Mouse (Mus musculus) naive thymus-derived CD4-positive, alpha-beta T cell, adult 2 months (primary cell): Measurements from ENCODE around the gene Tmem200a.

Source experiments
- DNase-seq: peaks from one replicate; pipeline ENCODE4 v3.0.0-alpha.2; 2011; ENCODE audit warnings: low read depth

The Tmem200a gene

DNA sequence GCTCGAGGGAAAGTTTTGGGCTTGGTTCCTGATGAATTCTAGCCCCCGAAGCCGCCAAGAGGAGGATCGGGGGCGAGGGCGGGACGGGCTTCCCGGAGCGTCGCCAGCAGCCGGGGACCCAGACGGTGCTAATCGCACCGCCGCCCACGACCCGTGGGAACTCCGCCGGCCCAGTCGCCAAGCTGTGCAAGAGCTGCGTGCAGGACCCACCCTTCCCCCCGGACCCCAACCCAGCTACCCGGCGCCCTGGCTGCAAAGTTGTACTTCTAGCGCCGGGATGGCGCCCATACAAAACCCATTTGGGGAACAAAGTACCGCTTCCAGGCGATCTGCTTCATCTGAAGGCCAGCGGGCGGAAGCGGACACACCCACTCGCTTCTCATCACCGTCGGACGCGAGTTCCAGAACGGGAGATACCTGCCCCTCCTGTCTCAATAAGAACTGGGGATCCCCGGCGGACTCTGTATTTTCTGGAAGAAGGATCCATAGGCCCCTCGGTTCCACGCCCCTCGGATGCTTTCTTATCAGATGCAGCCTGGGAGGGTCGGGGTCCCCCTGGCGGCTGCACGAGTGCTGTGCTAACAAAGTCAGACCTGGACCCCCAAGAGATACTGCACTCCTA, at the start of gene Tmem200a:
Gene Tmem200a (minus strand): TSS at position 532 of the 622 bp plus-strand sequence.
- no peak for DNase-seq

DNA sequence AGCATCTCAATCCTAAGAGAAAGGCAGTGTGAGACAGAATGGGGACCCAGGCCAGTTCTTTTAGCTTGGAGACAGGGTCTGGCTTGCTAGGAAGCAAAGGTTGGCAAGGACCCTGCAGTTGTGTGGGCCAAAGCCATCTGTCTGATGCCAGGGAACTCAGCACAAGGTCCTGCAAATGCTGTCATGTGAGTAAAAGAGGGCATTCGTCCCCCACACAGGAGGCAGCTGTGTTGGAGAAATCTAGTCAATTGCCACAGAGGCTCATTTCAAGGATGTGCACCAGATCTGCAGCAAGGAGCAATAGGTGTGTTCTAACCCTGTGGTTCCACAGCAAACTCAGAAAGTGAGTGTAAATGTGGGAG, 41.0 kb upstream of the Tmem200a start:
- no peak for DNase-seq

DNA sequence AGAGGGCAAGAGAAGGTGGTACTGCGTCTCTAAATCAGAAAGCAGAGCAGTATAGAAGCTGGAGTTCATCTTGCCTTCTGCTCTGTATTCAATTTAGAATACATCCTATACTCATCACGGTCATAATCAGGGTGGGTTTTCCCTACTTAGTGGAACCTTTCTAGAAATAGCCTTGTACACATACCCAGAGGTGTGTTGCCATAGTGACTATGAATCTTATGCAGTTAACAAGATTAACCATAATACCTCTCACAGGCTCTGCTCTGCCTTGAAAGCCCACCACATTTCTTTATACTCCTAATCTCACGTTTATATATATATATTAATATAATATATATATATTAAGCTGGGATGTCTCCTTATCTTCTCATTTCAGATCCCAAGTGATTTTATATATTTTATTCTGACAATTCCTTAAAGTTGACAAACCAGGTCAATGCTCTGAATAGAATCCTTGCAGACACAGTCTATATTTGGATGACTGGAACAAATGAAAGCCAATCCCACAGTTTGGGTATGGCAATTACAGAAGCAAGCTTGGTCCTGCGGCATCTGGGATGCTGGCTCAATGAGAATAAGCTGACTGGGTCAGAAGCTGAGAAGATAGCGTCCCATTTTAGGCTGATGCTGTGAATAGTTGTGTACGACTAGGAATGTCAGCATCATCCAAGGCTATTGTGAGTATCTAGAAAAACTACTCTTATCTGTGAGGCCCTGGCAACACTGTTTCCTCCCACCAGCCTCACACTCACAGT, 40.4 kb upstream of the Tmem200a start:
- no peak for DNase-seq

DNA sequence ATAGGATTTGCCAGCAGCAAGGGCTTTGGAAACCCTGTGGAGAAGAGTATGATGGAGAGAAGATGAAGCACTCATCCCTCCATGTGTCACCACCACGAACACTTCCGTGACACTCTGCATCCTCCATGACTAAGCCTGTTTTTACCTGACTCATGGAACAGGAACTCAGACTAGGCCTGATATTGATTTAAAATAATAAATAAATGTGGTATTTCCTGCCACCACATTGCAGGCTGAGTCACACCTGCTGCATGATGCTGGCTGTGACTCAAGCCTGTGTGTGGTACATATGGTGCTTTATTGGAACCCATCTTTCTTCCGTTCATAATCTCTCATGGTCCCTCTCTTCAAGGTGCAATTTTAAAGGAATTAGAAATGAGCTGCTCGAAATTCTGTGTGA, 35.6 kb upstream of the Tmem200a start:
- DNase-seq: no peak

DNA sequence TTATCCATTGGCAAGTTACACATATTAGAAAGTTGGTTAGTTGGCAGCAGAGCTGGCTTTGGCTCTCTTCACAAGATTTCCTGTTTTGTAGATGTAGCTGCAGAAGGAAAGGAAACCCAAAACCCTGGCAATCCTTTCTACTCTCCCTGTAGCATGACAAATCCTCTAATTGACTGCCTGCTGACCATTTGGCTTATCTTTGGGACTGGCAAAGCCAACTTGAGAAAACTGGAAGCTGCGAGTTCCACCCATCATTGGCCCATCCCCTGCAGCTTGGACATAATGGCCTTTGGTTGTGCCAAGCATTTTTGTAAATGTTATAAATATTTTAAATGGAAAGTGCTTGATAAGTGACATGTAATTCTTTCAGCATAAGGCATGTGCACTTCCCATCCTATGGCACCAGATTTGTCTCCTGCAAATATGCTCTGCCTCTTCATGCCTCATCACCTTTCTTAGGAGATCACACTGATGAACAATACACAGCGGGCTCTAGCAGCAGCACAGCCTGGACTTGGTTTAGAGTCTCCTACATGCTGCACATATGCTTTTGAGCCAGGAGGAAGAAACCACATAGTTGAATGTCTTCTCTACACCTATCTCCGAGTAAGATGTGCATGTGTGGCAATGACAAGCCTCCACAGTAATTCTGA, 24.6 kb upstream of the Tmem200a start:
- no peak for DNase-seq

DNA sequence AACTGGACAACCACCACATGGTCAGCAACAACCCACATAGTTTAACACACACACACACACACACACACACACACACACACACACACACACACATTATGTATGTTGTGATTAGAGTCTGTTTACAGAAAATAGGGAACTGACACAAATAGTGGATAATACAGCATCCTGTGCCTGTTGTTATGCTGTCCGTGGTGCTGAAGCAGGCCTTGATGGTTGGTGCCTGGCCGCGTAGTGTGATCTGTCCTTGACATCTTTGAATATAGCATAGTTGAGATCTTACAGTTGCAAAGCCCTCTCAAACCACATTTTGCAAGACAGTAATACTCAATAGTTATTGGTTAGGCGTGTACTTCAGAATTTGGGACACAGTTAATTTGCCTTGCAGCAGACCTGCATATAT, 3.2 kb upstream of the Tmem200a start:
- no peak for DNase-seq

DNA sequence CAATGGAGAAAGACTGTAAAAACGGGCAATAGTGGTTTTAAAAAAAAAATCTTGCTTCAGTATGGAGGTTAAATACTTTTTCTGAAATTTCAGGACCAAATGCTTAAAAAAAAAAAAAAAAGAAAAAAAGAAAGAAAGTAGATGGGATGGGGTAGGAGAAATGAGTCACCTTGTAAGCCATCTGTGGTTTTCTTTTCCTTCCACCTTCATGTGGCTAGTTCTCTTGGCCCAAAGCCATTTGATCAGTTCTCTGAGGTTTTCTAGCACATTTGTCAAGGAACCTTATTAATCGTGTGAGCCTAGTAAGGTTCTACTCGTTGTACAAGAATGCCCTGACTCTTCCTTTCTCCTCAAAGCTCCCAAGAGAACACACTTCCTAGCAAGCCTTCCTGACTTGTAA, 826 bp upstream of the Tmem200a start:
- DNase-seq: no peak

DNA sequence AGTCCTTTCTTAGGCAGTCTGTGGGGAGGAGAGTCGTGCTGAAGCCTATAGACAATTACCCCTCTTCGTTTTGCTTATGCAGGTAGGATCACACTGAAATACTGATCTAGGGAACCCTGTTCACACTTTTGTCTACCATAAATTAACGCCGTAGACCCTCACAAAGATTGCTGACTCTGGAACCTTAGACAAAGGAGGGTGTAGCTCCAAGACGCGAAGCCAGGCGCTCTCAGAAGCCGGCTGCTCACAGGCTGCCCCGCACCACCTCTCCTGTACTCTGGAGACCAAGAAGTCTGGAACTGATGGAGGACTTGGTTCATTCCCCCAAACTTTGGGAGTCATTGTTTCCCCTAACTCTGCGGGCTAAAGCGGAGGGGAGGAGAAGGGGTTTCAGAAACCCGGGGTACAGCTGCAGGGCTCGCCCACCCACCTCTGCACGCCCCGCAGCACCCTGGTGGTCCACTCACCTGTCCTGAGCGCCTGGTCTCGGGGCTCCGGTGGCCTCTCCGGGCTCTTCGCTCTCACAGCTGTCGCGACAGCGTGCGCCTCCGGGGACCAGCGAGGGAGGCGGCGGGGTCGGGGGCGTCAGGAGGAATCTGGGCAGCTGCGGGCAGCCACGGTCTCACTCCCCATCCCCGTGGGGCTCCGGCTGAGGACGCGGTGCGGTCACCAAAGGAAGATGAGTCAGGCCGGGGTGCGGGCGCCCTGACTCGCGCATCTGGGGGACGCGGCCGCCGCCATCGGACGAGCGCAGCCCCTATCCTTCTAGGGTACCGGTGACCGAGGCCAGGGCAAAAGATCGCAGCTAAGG, 976 bp downstream of the Tmem200a start, which contains the start of gene Gm9767:
Gene Gm9767 (plus strand): TSS at position 585 of the 811 bp plus-strand sequence.
- DNase-seq: no peak

DNA sequence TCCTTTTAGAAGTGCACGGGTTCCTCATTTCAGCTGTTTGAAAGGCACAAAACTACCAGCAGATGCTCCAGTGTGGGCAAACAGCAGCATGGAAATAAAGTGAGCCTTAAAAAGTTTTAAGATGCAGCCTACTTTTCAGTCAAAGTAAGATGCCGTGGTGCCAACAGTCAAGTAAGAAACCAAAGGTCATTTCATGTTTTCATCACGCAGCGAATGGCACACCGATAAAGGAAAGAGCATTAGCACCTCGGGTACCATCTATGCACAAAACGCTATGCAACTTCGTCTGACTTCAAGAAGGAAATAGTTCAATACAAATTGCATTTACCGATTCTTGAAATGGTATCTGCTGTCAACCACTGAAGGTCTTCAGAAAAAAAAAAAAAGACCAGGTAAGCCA, 1.9 kb downstream of the Tmem200a start:
- no peak for DNase-seq

DNA sequence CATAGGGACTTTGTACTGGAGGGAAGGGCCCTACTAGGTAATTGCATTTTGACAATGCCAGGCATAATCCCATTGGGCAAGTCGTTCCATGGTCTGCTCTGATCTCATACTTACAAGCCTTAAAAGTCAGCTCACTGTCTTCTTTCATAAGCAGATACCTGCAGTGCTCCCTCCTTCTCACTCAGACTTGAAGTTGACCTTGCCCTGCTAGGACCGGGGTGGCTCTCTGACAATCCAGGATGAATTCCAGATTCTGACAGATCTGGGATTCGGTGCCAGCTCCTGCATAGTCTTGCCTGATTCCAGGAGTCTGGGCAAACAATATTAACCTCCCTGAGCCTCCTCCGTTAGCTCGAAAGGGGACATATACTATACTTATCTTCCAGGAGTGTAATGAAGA, 6.9 kb downstream of the Tmem200a start:
- DNase-seq: no peak

DNA sequence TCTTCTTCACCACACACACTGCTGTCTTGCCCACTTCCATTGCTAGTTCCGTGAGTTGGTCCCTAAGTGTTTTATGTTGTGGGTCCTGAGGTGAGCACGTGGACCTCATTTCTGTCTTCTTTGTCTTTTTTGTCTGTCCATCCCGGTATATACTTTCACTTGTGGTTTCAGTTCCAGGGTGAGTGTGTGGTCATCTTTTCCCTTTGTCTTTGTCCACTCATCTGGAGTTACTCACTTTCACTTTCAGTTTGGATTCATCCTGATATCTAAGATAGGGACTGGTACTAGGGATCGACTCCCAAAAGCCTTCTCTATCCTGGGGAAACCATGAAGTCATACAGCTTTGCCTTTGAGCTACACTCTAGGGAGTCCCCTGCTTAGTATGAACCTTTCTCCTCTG, 15.8 kb downstream of the Tmem200a start:
- no peak for DNase-seq

DNA sequence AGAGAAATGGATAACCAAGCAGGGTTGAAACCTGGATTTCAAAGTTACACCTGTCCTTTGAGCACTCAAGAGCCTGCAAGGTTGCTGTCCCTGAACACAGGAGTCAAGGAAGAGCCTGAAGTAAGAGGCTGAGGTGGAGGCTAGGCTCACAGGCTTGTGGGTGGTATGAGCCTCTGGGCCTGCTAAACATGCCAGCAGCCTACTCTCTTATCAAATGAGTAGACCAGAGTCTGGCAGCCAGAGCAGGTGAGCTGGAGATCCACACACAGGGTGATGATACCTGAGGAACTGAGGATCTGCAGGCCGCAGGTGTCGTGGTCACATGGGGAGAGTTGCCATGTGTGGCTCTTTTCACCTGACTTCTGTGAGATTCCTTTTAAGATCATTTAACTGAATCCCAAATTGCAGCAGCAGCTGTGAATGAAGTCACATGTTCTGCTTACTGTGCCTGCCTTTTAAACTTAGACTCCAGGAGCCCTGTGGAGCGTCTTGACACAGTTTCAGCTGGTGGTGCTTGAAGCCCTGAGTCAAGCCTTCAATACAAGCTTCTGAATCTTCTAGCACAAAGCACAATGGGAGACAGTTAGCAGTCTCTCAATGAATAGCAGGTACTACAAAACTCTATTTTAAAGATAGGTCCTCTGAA, 19.1 kb downstream of the Tmem200a start:
- no peak for DNase-seq

DNA sequence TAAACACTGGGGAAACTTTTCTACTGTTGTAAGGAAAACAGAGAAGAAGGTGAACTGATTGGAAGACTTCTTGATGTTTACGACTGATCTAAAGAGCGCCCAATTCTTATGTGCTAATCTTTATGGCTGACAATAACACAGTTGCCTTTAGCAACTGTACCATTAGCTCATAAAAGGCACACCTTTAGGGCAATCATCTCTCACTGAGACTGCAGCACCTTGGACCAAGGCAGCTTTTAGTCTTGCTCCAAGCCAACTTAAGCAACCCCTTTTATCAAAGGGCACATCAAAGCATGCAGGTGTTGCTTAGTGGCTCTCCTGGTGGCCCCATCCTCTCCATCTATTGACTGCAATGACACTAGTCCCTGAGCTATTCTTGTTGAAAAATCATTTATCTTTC, 27.7 kb downstream of the Tmem200a start:
- DNase-seq: no peak

DNA sequence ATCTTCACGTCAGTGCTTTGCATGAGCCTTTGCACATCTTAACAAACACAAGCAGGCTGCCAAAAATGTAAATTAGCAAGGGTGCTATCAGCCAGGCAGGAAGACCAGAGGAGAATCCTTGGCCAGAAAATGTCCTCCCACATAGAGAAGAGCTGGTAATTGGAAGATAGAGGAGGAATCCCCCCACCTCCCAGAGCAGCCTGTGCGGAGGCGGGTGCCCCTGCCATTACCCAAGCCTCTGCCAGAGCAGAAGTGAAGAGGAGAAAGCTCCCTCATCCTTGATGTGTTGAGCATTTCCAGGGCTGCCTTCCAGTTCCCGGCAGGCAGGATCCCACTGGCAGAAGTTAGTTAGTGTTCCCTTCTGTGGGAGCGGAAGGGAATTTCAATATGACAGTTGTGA, 43.9 kb downstream of the Tmem200a start:
- no peak for DNase-seq

DNA sequence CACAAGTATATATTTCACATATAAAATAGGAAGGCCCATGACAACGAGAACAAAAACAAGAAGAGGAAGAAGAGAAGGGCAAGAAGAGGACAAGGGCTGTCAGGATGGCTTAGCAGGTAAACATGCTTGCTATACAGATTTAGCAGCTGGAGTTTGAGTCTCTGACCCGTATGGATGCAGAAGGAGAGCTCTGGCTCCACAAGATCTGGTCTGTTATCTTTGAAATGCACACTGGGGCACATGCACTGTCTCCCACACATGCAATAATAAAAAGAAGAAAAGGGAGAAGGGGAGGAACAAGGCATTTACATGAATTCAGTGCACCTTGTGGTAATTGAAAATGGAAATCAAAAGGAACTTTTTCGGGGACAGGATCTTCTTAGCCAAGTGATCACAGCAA, 60.1 kb downstream of the Tmem200a start:
- no peak for DNase-seq

DNA sequence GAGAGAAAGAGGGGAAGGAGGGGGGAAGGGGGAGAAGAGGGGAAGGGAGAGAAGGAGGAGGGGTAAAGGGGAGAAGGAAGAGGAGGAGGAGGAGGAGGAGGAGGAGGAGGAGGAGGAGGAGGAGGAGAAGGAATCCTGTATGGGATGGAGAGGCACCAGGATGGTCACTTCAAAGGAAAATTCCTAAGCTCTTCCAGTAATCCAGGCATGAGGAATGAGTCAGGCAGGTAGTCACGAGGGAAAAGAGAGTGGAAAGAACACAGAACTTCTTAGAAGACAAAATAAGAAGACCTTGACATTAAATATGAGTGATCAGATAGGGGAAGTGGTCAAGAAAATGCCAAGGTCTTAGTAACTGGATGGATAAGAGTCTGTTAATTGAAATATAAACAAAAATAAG, 64.6 kb downstream of the Tmem200a start:
- no peak for DNase-seq

DNA sequence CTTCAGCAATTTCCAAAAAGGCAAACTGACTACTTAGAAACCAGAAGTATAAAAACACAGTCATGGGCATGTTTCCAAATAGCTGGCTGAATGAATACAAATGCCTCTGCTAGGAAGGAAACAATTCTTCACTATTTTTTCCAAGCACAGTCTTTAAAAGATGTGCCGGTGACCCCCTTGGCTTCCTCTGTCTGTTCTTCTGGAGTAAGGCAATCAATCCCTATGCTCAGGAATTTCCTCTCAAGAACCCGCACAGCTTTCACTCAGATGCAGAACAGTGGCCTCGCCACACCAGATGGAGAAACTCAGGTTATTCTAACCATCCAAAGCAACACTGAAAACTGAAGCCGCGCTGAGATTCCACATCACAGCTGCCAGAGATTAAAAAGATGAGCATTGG, 69.9 kb downstream of the Tmem200a start:
- no peak for DNase-seq

DNA sequence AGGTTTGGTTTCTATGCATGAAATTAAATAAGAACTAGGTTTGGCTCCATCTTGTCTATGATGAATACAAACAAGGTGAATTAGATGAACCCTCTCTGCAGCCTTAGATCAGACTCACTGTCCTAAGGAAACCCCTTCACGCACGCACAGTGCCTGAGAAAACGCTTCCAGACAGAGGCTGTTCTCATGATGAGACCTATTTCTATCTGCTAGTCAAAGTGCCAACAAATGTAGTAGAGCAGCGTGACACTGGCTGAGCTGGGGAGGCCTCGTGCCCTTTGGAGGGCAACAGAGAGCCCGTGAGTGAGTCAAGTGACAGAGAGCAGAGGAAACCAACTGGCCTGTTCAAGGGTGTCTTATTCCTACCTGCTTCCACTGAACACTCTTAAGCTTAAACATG, 73.4 kb downstream of the Tmem200a start:
- DNase-seq: no peak

DNA sequence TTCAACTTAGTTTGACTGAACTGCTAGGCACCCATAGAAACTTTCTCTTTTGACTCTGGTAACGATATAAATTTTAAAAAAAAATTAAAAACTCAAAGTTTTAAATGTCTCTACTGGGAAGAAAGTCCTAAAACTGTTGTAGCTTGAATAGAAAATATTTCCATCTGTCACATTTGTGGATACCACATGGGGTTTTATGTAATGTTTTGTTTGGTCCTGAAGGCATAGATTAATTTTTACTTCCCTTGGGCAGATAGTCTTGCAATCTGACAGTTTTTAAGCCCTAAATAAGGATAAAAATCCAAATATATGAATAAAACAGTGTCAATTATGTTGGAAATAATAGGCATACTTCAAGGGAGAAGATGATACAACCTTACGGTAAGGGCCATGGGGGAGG, 78.0 kb downstream of the Tmem200a start:
- DNase-seq: no peak

DNA sequence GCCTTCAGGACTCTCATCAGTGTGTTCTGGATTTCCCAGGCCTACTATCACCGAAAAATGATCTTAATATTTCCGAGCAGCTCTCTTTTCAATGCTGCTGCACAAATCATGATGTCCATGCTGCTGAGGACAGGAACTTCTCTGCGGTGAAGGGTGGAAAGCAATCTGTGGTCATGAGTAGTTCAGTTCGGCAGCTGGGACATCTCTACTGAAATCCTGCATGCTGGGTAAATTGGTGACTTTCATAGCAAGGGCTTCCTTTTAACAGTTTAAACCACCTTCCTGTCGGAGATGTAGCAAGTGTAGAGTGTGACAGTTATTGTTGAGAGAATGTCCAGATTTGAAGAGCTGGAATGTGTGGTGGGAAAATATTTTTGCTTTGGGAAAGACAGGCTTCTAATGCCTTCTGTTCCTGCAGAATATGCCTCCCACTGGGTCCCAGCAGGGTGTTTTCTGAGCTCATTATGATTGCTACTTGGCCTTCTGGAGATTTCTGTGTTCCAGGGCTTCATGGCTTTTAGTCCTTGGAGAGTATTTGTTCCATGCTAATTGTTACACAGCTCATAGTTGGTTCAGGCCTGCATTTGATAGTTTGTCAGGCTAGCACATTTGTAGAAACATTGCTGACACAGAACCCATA, 79.4 kb downstream of the Tmem200a start:
- DNase-seq: no peak

DNA sequence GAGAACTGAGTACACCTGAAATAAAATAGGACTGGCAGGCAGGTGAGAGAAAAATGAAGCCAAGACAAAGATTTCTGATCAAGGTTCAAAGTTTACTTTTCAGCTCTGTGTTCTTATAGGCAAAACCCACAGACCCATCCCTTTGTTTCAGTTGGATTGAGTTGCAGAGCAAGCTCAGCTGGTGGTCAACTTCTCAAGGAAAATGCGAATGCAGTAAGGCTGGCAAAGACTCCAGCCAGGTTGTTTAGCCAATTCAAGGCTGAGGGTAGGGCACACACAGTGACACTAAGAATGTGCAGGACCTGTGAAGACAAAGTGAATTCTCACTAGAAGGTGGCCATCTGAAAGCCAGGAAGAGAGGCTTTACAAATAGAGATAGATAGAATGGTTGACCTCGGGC, 94.8 kb downstream of the Tmem200a start:
- DNase-seq: no peak

DNA sequence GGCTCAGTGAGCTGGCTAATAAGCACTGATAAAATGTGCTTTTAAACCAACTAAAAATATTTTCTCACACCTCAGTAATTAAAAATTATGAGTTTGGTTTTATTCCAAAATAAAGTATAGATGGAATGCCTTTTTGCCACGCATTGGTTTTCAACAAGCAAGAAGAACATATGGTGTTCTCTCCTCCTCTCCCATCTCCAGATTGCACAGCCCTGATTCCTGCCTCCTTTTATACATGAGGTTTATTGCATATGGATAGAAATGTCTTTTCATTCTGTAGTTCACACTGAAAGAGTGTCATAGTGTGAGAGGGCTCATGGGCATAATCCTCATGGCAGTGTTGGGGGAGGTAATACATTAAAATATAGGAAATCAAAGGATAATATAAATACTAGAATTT, 96.2 kb downstream of the Tmem200a start:
- DNase-seq: no peak
